Mouse (Mus musculus) heart, embryonic 16.5 days (tissue): ENCODE measurements around the gene Dnaaf5. TPM values are rescaled to one million over a fixed set of nuclear protein-coding genes. Genes with fewer than 3 reads are reported as not detected.

Experiments
- ATAC-seq: fragments of 200-750 bp; cut with Nextera tagmentation; replicated peaks from 2 replicates; pipeline ENCODE4 v1.8.0; 2017; ENCODE audit warnings: moderate number of reproducible peaks; ENCODE audit not compliant: insufficient read depth, low FRiP score; ENCODE audit errors: extremely low read depth
- H3K27ac ChIP-seq: fragments of 300-500 bp; sonication (generic); 2 replicates; pipeline ENCODE4 v1.5.1; 2014; ENCODE audit warnings: mild to moderate bottlenecking, low read length, control low read depth, moderate library complexity
- H3K27me3 ChIP-seq: fragments of 300-500 bp; sonication (generic); 2 replicates; pipeline ENCODE4 v1.6.1; 2014; ENCODE audit warnings: low read length, mixed read lengths; ENCODE audit not compliant: control insufficient read depth, insufficient read depth
- H3K36me3 ChIP-seq: fragments of 300-500 bp; sonication (generic); 2 replicates; pipeline ENCODE4 v1.6.1; 2014; ENCODE audit not compliant: control insufficient read depth, insufficient read depth
- H3K4me1 ChIP-seq: fragments of 300-500 bp; sonication (generic); 2 replicates; pipeline ENCODE4 v1.6.1; 2014; ENCODE audit warnings: low read length, mixed read lengths; ENCODE audit not compliant: control insufficient read depth, insufficient read depth
- H3K4me2 ChIP-seq: fragments of 300-500 bp; sonication (generic); 2 replicates; pipeline ENCODE4 v1.6.1; 2014; ENCODE audit warnings: low read depth, mild to moderate bottlenecking, control low read depth, low read length
- H3K4me3 ChIP-seq: fragments of 300-500 bp; sonication (generic); 2 replicates; pipeline ENCODE4 v1.5.1; 2014; ENCODE audit warnings: mild to moderate bottlenecking, control low read depth, low read length
- H3K9ac ChIP-seq: fragments of 300-500 bp; sonication (generic); 2 replicates; pipeline ENCODE4 v1.6.1; 2014; ENCODE audit warnings: low read length, control low read depth
- H3K9me3 ChIP-seq: fragments of 300-500 bp; sonication (generic); replicated peaks from 2 replicates; pipeline ENCODE4 v1.6.1; 2016; ENCODE audit warnings: low read length; ENCODE audit not compliant: control insufficient read depth
- WGBS: fragments of 180-500 bp; shearing (Covaris S2); extraction: QIAGEN DNeasy Blood & Tissue Kit; methylation state at CpG from one replicate; pipeline ENCODE4 v1.1.7; 2014; 5-methylcytosine and 5-hydroxymethylcytosine counted together
- polyA plus RNA-seq: library from polyadenylated mRNA; unstranded; fragments of >200 nt; fragmentation: Nextera tagmentation; extraction: Ambion mirVana; gene quantifications from 2 replicates; pipeline ENCODE4 v1.2.1, GENCODE M21; 2015

Dnaaf5 gene
- polyA plus RNA-seq: 4.9 and 6.6 TPM in 2 replicates

GRCm38 (mm10) chr5:139149681-139150602 lies at the start of gene Dnaaf5, which contains the start of gene Prkar1b:
TSS of gene Dnaaf5 (plus strand) at chr5:139150223.
TSS of gene Prkar1b (minus strand) at chr5:139150001.
- under 1% methylated on average over 87 of the region's 87 CpGs for WGBS
- no peaks in the 10 kb centered on the region for H3K9me3 ChIP-seq
- peaks cover 9% of the 10 kb centered on the region for H3K36me3 ChIP-seq

GRCm38 (mm10) chr5:139101783-139102182 lies 48.2 kb upstream of the Dnaaf5 start:
- Histone ChIP-seq H3K9me3 (peaks cover 3% of the 10 kb centered on the region), H3K27ac (0 out of 2 replicates have a peak overlapping the region, but pooled peaks have one; percentile 19), H3K4me2 (no peak overlapping the region), H3K9ac (no peak overlapping the region), H3K4me1 (peaks cover 25% of the 10 kb centered on the region), H3K27me3 (0 out of 2 replicates have a peak, but pooled peaks cover 4% of the 10 kb centered on the region), H3K36me3 (no peaks in the 10 kb centered on the region), H3K4me3 (no peak overlapping the region)
- peak; percentile 29; the same call in 1 of the 2 replicates for ATAC-seq
- WGBS: 41% methylated on average over 6 of the region's 6 CpGs

More at GRCm38 (mm10) chr5:139149681-139150602, at the start of gene Dnaaf5, which contains the start of gene Prkar1b:
- Histone ChIP-seq H3K4me1 (peaks cover 10% of the 10 kb centered on the region), H3K9ac (peak within 1 kb of the TSS; percentile 72), H3K4me3 (peak within 1 kb of the TSS; percentile 72), H3K4me2 (peak within 1 kb of the TSS; percentile 76), H3K27me3 (no peaks in the 10 kb centered on the region), H3K27ac (peak within 1 kb of the TSS; percentile 76)
- peak; percentile 95 for ATAC-seq

GRCm38 (mm10) chr5:139107815-139108214 lies 42.2 kb upstream of the Dnaaf5 start:
- Histone ChIP-seq H3K4me2 (no peak overlapping the region), H3K9me3 (no peaks in the 10 kb centered on the region; the same call in 1 of the 2 replicates), H3K9ac (no peak overlapping the region), H3K4me3 (no peak overlapping the region), H3K36me3 (no peaks in the 10 kb centered on the region), H3K27ac (no peak overlapping the region), H3K4me1 (no peaks in the 10 kb centered on the region), H3K27me3 (no peaks in the 10 kb centered on the region; the same call in 1 of the 2 replicates)
- 65% methylated on average over 9 of the region's 9 CpGs for WGBS
- ATAC-seq: no peak

- 83% methylated on average over 2 of the region's 2 CpGs for WGBS
- Histone ChIP-seq H3K27me3 (no peaks in the 10 kb centered on the region; the same call in 1 of the 2 replicates), H3K4me1 (no peaks in the 10 kb centered on the region), H3K36me3 (no peaks in the 10 kb centered on the region), H3K4me2 (no peak overlapping the region), H3K9ac (no peak overlapping the region), H3K4me3 (no peak overlapping the region), H3K27ac (no peak overlapping the region), H3K9me3 (no peaks in the 10 kb centered on the region)
- no peak for ATAC-seq
These were observed 39.7 kb upstream of the Dnaaf5 start for GRCm38 (mm10) chr5:139110140-139110855.

GRCm38 (mm10) chr5:139111991-139112390 lies 38.0 kb upstream of the Dnaaf5 start:
- Histone ChIP-seq H3K9ac (no peak overlapping the region), H3K27ac (no peak overlapping the region), H3K36me3 (no peaks in the 10 kb centered on the region), H3K9me3 (no peaks in the 10 kb centered on the region), H3K27me3 (no peaks in the 10 kb centered on the region; the same call in 1 of the 2 replicates), H3K4me1 (no peaks in the 10 kb centered on the region), H3K4me2 (no peak overlapping the region), H3K4me3 (no peak overlapping the region)
- whole genome bisulfite sequencing: 65% methylated on average over 9 of the region's 9 CpGs
- ATAC-seq: no peak

- H3K9ac ChIP-seq: no peak overlapping the region
- H3K27ac ChIP-seq: no peak overlapping the region
- WGBS: 63% methylated on average over 9 of the region's 9 CpGs
- H3K4me3 ChIP-seq: no peak overlapping the region
- H3K27me3 ChIP-seq: no peaks in the 10 kb centered on the region; the same call in 1 of the 2 replicates
- ATAC-seq: no peak
- H3K9me3 ChIP-seq: no peaks in the 10 kb centered on the region
- no peak overlapping the region for H3K4me2 ChIP-seq
- H3K4me1 ChIP-seq: no peaks in the 10 kb centered on the region
- H3K36me3 ChIP-seq: no peaks in the 10 kb centered on the region
These were observed 37.6 kb upstream of the Dnaaf5 start for GRCm38 (mm10) chr5:139112418-139112817.

GRCm38 (mm10) chr5:139114876-139115275 lies 35.1 kb upstream of the Dnaaf5 start:
- ATAC-seq: no peak
- 76% methylated on average over 4 of the region's 4 CpGs for WGBS

GRCm38 (mm10) chr5:139115507-139115906 lies 34.5 kb upstream of the Dnaaf5 start:
- Histone ChIP-seq H3K4me1 (no peaks in the 10 kb centered on the region), H3K27me3 (no peaks in the 10 kb centered on the region), H3K4me2 (no peak overlapping the region), H3K36me3 (no peaks in the 10 kb centered on the region), H3K27ac (no peak overlapping the region), H3K9me3 (no peaks in the 10 kb centered on the region), H3K9ac (no peak overlapping the region), H3K4me3 (no peak overlapping the region)
- no peak for ATAC-seq
- WGBS: 89% methylated on average over 7 of the region's 7 CpGs

More at GRCm38 (mm10) chr5:139114876-139115275, 35.1 kb upstream of the Dnaaf5 start:
- Histone ChIP-seq H3K4me1 (no peaks in the 10 kb centered on the region), H3K4me2 (no peak overlapping the region), H3K4me3 (no peak overlapping the region), H3K9ac (no peak overlapping the region), H3K27ac (no peak overlapping the region), H3K27me3 (no peaks in the 10 kb centered on the region), H3K9me3 (no peaks in the 10 kb centered on the region), H3K36me3 (no peaks in the 10 kb centered on the region)
